Mouse (Mus musculus) stomach, embryonic 15.5 days (tissue): Measurements from ENCODE around the gene Car10. TPM values are rescaled to one million over a fixed set of nuclear protein-coding genes. Genes with fewer than 3 reads are reported as not detected.

Experiments
- ATAC-seq: fragments of 200-750 bp; cut with Nextera tagmentation; 2 replicates; pipeline ENCODE4 v1.8.0; 2017; ENCODE audit warnings: low read depth, moderate number of reproducible peaks, moderate TSS enrichment; ENCODE audit not compliant: insufficient read depth, low FRiP score
- H3K27ac ChIP-seq: fragments of 300-500 bp; sonication (generic); 2 replicates; pipeline ENCODE4 v1.5.1; 2015; ENCODE audit warnings: mild to moderate bottlenecking, inconsistent platforms
- H3K27me3 ChIP-seq: fragments of 300-500 bp; sonication (generic); replicated peaks from 2 replicates; pipeline ENCODE4 v1.6.1; 2015; ENCODE audit warnings: inconsistent platforms
- H3K36me3 ChIP-seq: fragments of 300-500 bp; sonication (generic); 2 replicates; pipeline ENCODE4 v1.6.1; 2015; ENCODE audit warnings: inconsistent platforms
- H3K4me1 ChIP-seq: fragments of 300-500 bp; sonication (generic); 2 replicates; pipeline ENCODE4 v1.6.1; 2015; ENCODE audit warnings: inconsistent platforms
- H3K4me2 ChIP-seq: fragments of 300-500 bp; sonication (generic); 2 replicates; pipeline ENCODE4 v1.6.1; 2015; ENCODE audit warnings: mild to moderate bottlenecking, inconsistent platforms
- H3K4me3 ChIP-seq: fragments of 300-500 bp; sonication (generic); replicated peaks from 2 replicates; pipeline ENCODE4 v1.5.1; 2015; ENCODE audit warnings: inconsistent platforms
- H3K9ac ChIP-seq: fragments of 300-500 bp; sonication (generic); 2 replicates; pipeline ENCODE4 v1.6.1; 2015; ENCODE audit warnings: inconsistent platforms
- H3K9me3 ChIP-seq: fragments of 300-500 bp; sonication (generic); 2 replicates; pipeline ENCODE4 v1.6.1; 2016; ENCODE audit warnings: inconsistent platforms
- WGBS: fragments of 180-500 bp; shearing (Covaris S2); methylation state at CpG from one replicate; pipeline ENCODE4 v1.1.7; 2015; 5-methylcytosine and 5-hydroxymethylcytosine counted together
- polyA plus RNA-seq: library from polyadenylated mRNA; unstranded; fragments of >200 nt; fragmentation: Nextera tagmentation; extraction: Ambion mirVana; gene quantifications from 2 replicates; pipeline ENCODE4 v1.2.1, GENCODE M21; 2015

Car10 gene
- polyA plus RNA-seq, 1 experiment from 2014 or later = 0.40 TPM

DNA sequence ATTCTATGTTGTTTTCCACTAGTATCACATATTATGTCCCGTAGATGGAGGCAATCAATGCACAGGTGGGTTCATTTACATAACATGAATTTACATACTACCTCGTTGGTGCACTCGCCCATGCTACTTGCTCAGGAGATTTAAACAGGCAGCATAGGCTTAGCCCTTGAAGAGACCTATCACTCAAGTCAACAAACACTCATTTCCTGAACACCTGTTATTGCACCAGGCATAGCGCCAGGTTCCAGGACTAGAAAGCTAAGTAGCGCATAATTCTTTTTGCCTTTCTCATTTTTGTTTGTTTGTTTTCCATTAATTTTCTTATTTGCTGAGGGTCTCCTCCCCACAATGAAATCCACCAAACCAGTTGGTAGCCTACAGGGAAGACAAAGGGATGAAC is 333.7 kb downstream of the Car10 start:
- Histone ChIP-seq H3K36me3 (no peaks in the 10 kb centered on the region), H3K4me1 (no peaks in the 10 kb centered on the region), H3K9ac (no peak overlapping the region), H3K4me3 (no peak overlapping the region), H3K9me3 (no peaks in the 10 kb centered on the region), H3K27ac (no peak overlapping the region), H3K4me2 (no peak overlapping the region), H3K27me3 (no peaks in the 10 kb centered on the region)
- WGBS = 66% methylated on average over 5 of the region's 5 CpGs
- ATAC-seq = no peak

DNA sequence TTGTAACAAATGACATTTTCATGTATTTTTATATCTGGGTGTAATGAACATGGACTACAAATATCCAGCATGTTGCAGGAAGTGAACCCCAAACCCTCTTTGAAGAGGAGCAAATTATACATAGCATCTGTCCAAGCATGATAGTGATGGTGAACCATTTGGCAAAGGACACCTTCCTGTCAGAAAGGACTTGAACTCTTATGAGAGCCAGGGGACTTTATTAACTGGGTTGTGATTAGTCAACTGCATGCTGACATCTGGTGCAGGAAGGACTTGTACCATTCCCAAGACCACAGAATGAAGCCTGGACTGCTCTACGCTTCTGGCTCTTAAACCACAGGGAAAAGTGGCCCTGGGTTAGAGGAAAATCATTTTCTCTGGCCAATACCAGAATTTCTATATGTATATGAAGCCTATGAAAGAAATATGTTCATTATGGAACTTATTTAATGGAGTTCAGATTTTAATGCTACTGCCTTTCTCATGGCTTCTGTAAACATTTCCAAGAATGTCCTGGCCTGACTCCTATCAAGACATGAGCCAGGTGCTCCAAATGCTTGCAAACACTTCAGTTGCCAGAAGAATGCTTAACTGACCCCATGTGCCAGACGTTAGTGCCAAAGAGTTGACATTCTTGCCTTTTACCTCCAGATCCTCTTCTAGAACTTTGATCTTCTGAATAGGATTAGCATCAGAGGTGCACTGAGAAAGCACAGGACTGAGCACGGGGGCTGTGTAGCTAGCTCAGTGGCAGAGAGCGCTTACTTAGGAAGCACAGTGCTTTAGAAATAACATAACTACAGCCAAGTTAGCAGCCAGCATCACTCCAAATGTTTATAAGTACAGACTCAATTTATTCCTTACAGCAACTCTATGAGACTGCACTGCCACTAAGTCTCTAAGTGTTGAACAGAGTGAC is 337.4 kb downstream of the Car10 start:
- H3K9me3 ChIP-seq = no peaks in the 10 kb centered on the region
- no peaks in the 10 kb centered on the region for H3K4me1 ChIP-seq
- no peak overlapping the region for H3K4me3 ChIP-seq
- ATAC-seq = no peak
- H3K36me3 ChIP-seq = no peaks in the 10 kb centered on the region
- no peak overlapping the region for H3K9ac ChIP-seq
- WGBS = 42% methylated on average over 4 of the region's 4 CpGs
- no peak overlapping the region for H3K27ac ChIP-seq
- no peak overlapping the region for H3K4me2 ChIP-seq
- H3K27me3 ChIP-seq = no peaks in the 10 kb centered on the region

DNA sequence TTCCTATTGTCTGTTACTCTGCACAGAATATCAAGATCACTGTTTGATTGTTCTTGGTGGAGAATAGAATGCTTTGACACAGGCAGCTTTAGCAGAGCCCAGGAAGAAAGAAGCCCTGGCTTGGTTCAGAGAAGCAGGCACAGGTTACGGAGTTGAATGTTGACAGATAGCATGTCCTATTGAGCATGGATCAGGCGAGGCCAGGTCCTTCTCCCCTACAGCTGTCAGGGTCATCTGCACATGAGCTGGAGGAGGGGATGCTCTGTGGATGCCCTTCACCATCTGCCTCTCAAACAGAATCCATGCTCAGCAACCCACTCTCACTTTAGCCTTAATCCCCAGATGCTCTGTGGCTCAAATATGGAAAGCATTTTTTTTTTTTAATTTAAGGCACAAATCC is 339.1 kb downstream of the Car10 start:
- Histone ChIP-seq H3K9ac (no peak overlapping the region), H3K36me3 (no peaks in the 10 kb centered on the region), H3K27ac (no peak overlapping the region), H3K4me2 (no peak overlapping the region), H3K9me3 (no peaks in the 10 kb centered on the region), H3K4me3 (no peak overlapping the region), H3K27me3 (no peaks in the 10 kb centered on the region), H3K4me1 (no peaks in the 10 kb centered on the region)
- WGBS = 57% methylated on average over 2 of the region's 2 CpGs
- ATAC-seq = no peak

DNA sequence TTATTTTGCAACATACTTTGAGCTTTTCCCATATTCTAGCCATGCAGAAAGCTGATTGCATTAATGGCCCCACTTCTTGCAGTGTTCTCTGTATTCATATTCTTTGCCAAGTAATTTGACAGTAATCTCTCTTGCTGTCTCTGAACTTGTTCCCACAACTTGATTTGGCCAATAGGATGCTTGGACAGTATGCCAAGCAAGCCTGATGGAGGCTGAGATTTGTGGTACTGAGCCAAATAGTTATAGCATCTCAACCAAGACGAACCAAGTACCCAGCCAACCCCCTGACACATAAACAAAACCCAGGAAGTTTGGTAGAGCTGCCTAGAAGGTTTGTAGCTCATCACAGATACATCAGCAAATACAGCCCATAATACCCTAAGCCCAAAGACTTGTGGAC is 342.6 kb downstream of the Car10 start:
- Histone ChIP-seq H3K4me2 (no peak overlapping the region), H3K9me3 (no peaks in the 10 kb centered on the region), H3K27ac (no peak overlapping the region), H3K9ac (no peak overlapping the region), H3K4me3 (no peak overlapping the region), H3K4me1 (no peaks in the 10 kb centered on the region), H3K27me3 (no peaks in the 10 kb centered on the region), H3K36me3 (no peaks in the 10 kb centered on the region)
- WGBS = 60% methylated on average over 1 of the region's 1 CpGs
- ATAC-seq = no peak

DNA sequence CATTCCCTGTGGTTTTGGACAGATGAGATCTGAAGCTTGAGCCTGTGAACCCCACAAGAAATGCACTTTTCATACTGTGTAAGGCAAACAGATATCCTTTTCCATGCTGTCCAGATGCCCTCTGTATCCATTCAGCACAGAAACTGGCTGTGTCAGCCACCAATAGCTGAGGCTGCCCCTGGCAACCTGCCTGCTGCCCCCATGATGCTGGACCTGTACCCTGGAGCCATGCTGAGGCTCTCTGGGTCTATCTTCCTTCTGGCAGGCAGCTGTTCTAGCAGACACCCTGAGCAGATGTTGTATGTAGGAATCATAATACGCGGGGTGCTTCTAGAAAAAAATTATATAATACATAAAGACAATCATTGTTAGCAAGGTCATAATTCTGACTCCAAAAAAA is 345.9 kb downstream of the Car10 start:
- no peak overlapping the region for H3K27ac ChIP-seq
- H3K4me2 ChIP-seq = no peak overlapping the region
- H3K9ac ChIP-seq = no peak overlapping the region
- no peaks in the 10 kb centered on the region for H3K27me3 ChIP-seq
- no peaks in the 10 kb centered on the region for H3K9me3 ChIP-seq
- 84% methylated on average over 2 of the region's 2 CpGs for WGBS
- ATAC-seq = no peak
- H3K4me1 ChIP-seq = no peaks in the 10 kb centered on the region
- H3K36me3 ChIP-seq = no peaks in the 10 kb centered on the region
- H3K4me3 ChIP-seq = no peak overlapping the region

DNA sequence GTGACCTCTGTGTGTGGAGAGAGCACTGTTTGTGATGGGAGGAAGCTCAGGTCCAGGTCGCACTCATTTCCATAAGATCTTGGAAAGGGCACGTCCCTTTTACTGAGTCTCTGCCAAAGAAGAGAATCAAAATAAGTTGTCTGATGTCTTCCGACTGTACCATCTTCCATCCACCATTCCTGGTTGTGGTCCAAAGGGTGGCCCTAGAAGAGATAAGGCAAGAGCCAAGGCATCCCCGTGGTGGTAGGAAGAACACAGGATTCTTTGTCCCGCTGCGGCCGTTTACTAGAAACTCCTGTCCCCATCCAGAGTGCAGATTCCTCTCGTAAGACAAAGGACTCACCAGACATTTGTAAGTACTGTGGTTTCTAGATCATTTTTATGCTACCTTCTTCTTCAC is 346.9 kb downstream of the Car10 start:
- WGBS = 82% methylated on average over 8 of the region's 8 CpGs

DNA sequence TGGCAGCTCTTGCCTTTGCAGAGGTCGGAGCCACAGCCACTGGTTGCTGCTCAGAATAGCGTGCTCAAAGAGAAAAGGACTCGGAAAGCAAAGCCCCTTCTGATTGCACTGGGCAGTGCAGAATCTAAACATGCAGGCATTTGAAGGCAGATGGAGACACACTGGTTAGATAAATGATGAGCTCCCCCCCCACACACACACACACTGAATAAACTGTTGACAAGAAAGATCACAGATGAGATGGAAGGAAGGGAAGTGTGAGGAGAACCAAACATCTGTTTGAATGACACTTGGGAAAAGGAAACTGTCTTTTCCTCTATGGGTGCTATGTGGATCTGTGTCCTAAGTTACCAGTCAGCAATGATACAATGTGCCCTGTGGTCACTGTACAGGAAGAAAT is 349.7 kb downstream of the Car10 start:
- Histone ChIP-seq H3K4me1 (no peaks in the 10 kb centered on the region), H3K9ac (no peak overlapping the region), H3K36me3 (no peaks in the 10 kb centered on the region), H3K27me3 (no peaks in the 10 kb centered on the region), H3K27ac (no peak overlapping the region), H3K4me3 (no peak overlapping the region), H3K4me2 (no peak overlapping the region), H3K9me3 (no peaks in the 10 kb centered on the region)
- ATAC-seq = no peak
- WGBS = 43% methylated on average over 3 of the region's 3 CpGs

More for the DNA sequence above, 346.9 kb downstream of the Car10 start:
- no peak overlapping the region for H3K4me2 ChIP-seq
- H3K36me3 ChIP-seq = no peaks in the 10 kb centered on the region
- no peak overlapping the region for H3K27ac ChIP-seq
- no peaks in the 10 kb centered on the region for H3K4me1 ChIP-seq
- H3K9me3 ChIP-seq = no peaks in the 10 kb centered on the region
- H3K27me3 ChIP-seq = no peaks in the 10 kb centered on the region
- no peak overlapping the region for H3K9ac ChIP-seq
- H3K4me3 ChIP-seq = no peak overlapping the region
- no peak for ATAC-seq

DNA sequence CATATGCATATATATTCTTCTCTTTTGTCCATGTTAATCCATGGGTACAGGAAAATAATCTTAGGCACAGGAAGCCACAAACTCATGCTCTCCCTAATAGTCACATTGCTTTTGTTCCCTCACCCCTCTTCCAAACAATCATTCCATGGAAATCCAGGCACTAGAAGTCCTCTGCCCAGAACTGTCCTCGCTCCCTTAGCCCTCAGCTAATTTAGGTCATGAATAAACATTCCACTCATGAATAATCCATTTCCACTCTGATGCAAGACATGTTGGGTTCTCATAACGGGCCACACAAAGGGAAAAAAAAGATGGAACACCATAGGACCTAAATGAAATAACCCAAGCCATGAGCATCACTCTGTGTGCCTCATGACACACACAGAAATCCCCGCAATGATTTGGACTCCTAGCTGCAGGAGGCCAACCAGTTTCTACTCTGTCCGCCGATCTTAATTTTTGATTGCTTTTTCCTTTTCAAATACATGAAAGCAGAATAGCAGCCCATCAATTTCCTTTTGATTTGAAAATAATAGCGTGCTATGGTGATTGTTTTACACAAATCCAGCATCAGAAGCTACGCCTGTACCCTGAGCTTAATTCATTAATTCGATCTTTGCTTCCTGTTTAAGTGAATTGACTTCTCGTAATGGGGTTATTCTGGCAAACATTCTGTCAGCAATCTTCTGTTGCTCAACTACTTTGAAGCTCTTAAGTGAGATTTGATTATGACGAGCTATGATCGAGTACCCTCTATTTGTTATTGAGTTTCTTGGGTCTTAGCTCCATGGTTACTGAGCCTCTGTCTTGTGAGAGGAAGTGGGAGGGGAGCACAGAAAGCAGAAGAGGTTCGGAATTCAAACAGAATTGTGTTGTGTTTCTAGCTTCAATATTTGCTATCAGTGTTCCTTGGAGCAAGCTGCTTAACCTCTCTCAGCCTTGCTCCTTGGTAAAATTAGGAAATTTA is 350.7 kb downstream of the Car10 start:
- no peak overlapping the region for H3K9ac ChIP-seq
- no peaks in the 10 kb centered on the region for H3K4me1 ChIP-seq
- H3K36me3 ChIP-seq = no peaks in the 10 kb centered on the region
- H3K27ac ChIP-seq = no peak overlapping the region
- no peaks in the 10 kb centered on the region for H3K9me3 ChIP-seq
- WGBS = 66% methylated on average over 12 of the region's 12 CpGs
- no peak overlapping the region for H3K4me3 ChIP-seq
- no peak overlapping the region for H3K4me2 ChIP-seq
- H3K27me3 ChIP-seq = no peaks in the 10 kb centered on the region
- no peak for ATAC-seq

DNA sequence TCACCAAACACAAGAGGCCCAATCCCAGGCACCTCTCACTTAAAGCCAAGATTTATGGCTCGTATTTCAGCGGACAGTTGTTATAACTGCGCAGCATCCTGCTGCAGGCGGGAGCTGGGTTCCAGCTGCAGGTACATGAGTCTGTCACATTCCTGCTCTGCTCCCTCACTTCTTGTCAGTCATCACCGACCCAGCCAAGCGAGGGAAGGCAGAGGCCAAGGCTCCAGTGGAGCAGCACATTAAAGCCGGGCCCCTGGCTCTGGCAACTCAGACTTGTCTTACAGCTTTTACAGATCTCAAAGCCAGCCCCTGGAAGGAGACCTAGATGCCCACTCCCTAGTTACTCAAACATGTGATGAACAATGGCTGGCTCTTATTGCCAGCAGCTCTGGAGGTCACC is 352.7 kb downstream of the Car10 start:
- Histone ChIP-seq H3K27ac (no peak overlapping the region), H3K4me1 (no peaks in the 10 kb centered on the region), H3K9me3 (no peaks in the 10 kb centered on the region), H3K4me3 (no peak overlapping the region), H3K36me3 (no peaks in the 10 kb centered on the region), H3K4me2 (no peak overlapping the region), H3K27me3 (no peaks in the 10 kb centered on the region), H3K9ac (no peak overlapping the region)
- WGBS = 40% methylated on average over 7 of the region's 7 CpGs
- ATAC-seq = no peak

DNA sequence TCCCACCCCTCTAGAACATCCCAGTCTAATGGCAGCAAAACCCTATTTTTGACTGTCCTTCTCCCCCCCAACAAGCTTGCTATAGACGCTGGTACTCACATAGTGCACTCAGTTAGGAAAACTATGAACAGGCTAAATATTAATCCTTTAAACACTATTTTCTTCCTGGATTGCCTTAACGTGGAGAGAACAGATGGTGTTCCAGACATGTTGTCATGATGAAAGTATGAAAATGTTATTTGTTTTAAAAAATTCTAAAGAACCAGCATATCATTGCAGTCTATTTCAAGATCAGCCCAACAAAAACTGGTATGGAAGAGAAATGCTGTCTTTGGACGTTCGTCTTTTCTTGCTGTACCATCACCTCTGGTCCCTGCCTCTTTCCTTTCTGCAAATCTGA is 368.4 kb downstream of the Car10 start:
- H3K4me1 ChIP-seq = no peaks in the 10 kb centered on the region
- H3K36me3 ChIP-seq = no peaks in the 10 kb centered on the region
- no peaks in the 10 kb centered on the region for H3K27me3 ChIP-seq
- 70% methylated on average over 4 of the region's 4 CpGs for WGBS
- H3K4me2 ChIP-seq = no peak overlapping the region
- H3K9me3 ChIP-seq = no peaks in the 10 kb centered on the region
- H3K9ac ChIP-seq = no peak overlapping the region
- H3K4me3 ChIP-seq = no peak overlapping the region
- no peak for ATAC-seq
- H3K27ac ChIP-seq = no peak overlapping the region

DNA sequence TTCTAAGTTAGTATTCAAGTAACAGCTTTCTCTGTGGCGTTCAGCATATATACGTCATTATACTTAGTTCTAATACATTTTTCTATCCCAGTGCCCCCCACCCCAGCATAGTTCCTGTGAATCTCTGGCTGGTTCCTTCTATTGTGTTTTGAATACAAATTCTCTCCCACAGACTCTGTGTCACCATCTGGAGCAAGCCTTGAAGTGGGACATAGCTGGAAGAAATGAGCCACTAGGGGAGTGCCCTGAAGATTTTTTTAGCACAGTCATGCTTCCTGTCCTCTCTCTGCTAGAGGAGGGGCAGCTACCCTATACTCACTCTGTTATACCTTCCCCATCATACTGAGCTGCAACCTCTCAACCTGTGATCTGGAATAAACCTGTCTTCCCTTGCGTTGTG is 369.9 kb downstream of the Car10 start:
- Histone ChIP-seq H3K27ac (no peak overlapping the region), H3K4me1 (no peaks in the 10 kb centered on the region), H3K4me2 (no peak overlapping the region), H3K36me3 (no peaks in the 10 kb centered on the region), H3K9ac (no peak overlapping the region), H3K27me3 (no peaks in the 10 kb centered on the region), H3K9me3 (no peaks in the 10 kb centered on the region), H3K4me3 (no peak overlapping the region)
- WGBS = 87% methylated on average over 3 of the region's 3 CpGs
- ATAC-seq = no peak

DNA sequence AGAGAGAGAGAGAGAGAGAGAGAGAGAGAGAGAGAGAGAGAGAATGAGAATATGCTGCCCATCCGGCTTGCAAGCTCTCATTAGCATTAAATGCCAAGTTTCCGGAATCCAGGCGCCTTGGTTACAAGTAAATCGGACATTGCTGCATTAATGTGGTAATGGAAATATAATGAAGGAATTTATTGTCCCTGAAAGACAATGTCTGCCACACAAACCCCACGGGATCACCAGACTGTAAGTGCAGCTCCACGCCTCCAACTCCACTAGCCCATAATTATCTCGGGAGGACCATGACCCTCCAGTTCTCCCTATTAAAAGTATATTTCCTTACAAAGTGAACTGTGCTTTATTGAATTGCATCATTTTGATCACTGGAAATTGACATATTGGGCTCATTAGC is 372.9 kb downstream of the Car10 start:
- Histone ChIP-seq H3K4me2 (no peak overlapping the region), H3K9ac (no peak overlapping the region), H3K36me3 (no peaks in the 10 kb centered on the region), H3K4me3 (no peak overlapping the region), H3K4me1 (no peaks in the 10 kb centered on the region), H3K27me3 (no peaks in the 10 kb centered on the region), H3K27ac (no peak overlapping the region), H3K9me3 (no peaks in the 10 kb centered on the region)
- WGBS = 72% methylated on average over 7 of the region's 7 CpGs
- ATAC-seq = no peak
